Mouse (Mus musculus): ENCODE data around the gene Pfdn5. TPM values are rescaled to one million over a fixed set of nuclear protein-coding genes. Genes with fewer than 3 reads are reported as not detected.

The Pfdn5 gene
- total and polyA plus RNA-seq, 3 experiments: 302 to 7,439 (median 465) TPM

DNA sequence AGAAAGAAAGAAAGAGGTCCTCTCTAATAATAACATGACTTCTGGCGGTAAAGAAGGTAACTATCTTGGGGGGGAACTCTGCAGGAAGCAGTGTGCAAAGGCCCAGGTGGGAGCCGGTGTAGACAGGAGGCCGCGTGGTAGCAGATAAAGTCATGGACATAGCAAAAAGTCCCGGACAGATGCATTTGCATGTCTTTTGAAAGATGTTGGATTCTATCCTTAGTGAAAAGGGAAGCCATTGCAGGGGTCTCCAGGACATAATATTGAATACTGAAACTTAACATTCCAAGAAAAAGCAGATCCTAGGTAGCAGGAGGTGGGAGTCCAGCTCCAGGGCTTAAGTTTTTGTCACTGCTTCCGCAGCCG lies 47.2 kb upstream of the Pfdn5 start:
- Histone ChIP-seq H3K27ac (ENCODE audit: control insufficient read depth, low read depth, low read length) (peak overlapping the region; percentile 31), H3K4me1 (ENCODE audit: control insufficient read depth in 1 of 2, insufficient read depth in 2 of 2, low read length in 2 of 2) (peaks cover 10 to 36% of the 10 kb centered on the region in 2 experiments), H3K9ac (ENCODE audit: control insufficient read depth, low read depth, low read length, poor library complexity, severe bottlenecking) (peak overlapping the region; percentile 75), H3K4me3 (ENCODE audit: control insufficient read depth in 1 of 2, insufficient read depth in 1 of 2, low read depth in 2 of 2, low read length in 2 of 2) (peak overlapping the region; percentile 67 to 91), H3K36me3 (ENCODE audit: control insufficient read depth in 1 of 2, insufficient read depth in 2 of 2, low read length in 2 of 2) (peaks cover 0 to 31% of the 10 kb centered on the region in 2 experiments; a peak in 2 of 4 replicates), H3K79me2 (ENCODE audit: control insufficient read depth, insufficient read depth, low read length, poor library complexity) (peaks cover 24% of the 10 kb centered on the region), H3K27me3 (ENCODE audit: control insufficient read depth in 1 of 2, insufficient read depth in 2 of 2, low read length in 2 of 2) (peaks cover 0 to 2% of the 10 kb centered on the region in 2 experiments; a peak in 1 of 4 replicates), H3K9me3 (replicated peaks; ENCODE audit: insufficient read depth, low read length) (no peaks in the 10 kb centered on the region)
- TF ChIP-seq MEF2A (IDR thresholded peaks at IDR 0.05; ENCODE audit: extremely low read depth, insufficient replicate concordance, low read depth, low read length, poor library complexity, severe bottlenecking): no peak
- TF ChIP-seq MYC (IDR thresholded peaks at IDR 0.05; ENCODE audit: low read depth, low read length): 0 out of 2 replicates have a peak, but pooled peaks have one; percentile 29
- peak; percentile 64 for DNase-seq (ENCODE audit: low read depth, low spot score)

- peak within 1 kb of the TSS; percentile 69 for H3K27ac ChIP-seq (ENCODE audit: control insufficient read depth, low read depth, low read length)
- no peaks in the 10 kb centered on the region for H3K9me3 ChIP-seq (replicated peaks; ENCODE audit: insufficient read depth, low read length)
- DNase-seq (ENCODE audit: low read depth, low spot score): peak; percentile 97
- H3K4me3 ChIP-seq (ENCODE audit: control insufficient read depth in 1 of 2, insufficient read depth in 1 of 2, low read depth in 2 of 2, low read length in 2 of 2): peak within 1 kb of the TSS; percentile 67 to 91
- H3K36me3 ChIP-seq (ENCODE audit: control insufficient read depth in 1 of 2, insufficient read depth in 2 of 2, low read length in 2 of 2): peaks cover 0 to 36% of the 10 kb centered on the region in 2 experiments; a peak in 2 of 4 replicates
- H3K4me1 ChIP-seq (ENCODE audit: control insufficient read depth in 1 of 2, insufficient read depth in 2 of 2, low read length in 2 of 2): peaks cover 12 to 41% of the 10 kb centered on the region in 2 experiments
- H3K9ac ChIP-seq (ENCODE audit: control insufficient read depth, low read depth, low read length, poor library complexity, severe bottlenecking): peak within 1 kb of the TSS; percentile 91
- no peaks in the 10 kb centered on the region for H3K27me3 ChIP-seq (ENCODE audit: control insufficient read depth in 1 of 2, insufficient read depth in 2 of 2, low read length in 2 of 2)
- peaks cover 24% of the 10 kb centered on the region for H3K79me2 ChIP-seq (ENCODE audit: control insufficient read depth, insufficient read depth, low read length, poor library complexity)
- TF ChIP-seq TBP (IDR thresholded peaks at IDR 0.05; ENCODE audit: low read depth, low read length): peak; percentile 81
- TF ChIP-seq ZC3H11A (IDR thresholded peaks at IDR 0.05; ENCODE audit: low read depth, low read length): no peak
- TF ChIP-seq UBTF (IDR thresholded peaks at IDR 0.05; ENCODE audit: borderline replicate concordance, insufficient read depth, low read depth, low read length): 0 out of 2 replicates have a peak, but pooled peaks have one; percentile 31
- TF ChIP-seq MXI1 (IDR thresholded peaks at IDR 0.05; ENCODE audit: low read depth, low read length): peak; percentile 96
- peak; percentile 63; the same call in 1 of the 2 replicates for TF ChIP-seq KAT2A (conservative IDR thresholded peaks at IDR 0.05; ENCODE audit: low read depth, low read length)
- no peak for TF ChIP-seq GATA1 (IDR thresholded peaks at IDR 0.05; ENCODE audit: low read depth, low read length)
- peak; percentile 99 for TF ChIP-seq ELF1 (IDR thresholded peaks at IDR 0.05; ENCODE audit: low read depth, low read length)
- no peak for TF ChIP-seq CHD2 (IDR thresholded peaks at IDR 0.05; ENCODE audit: low read length)
- TF ChIP-seq POLR2AphosphoS2 (IDR thresholded peaks at IDR 0.05; ENCODE audit: low read length): peak; percentile 98
- TF ChIP-seq JUND (IDR thresholded peaks at IDR 0.05; ENCODE audit: low read depth, low read length): no peak
- peak in 2 of 3 experiments; percentile 17 to 47; a peak in 4 of 6 replicates for TF ChIP-seq CTCF (IDR thresholded peaks at IDR 0.05 in 2 of 3, conservative IDR thresholded peaks at IDR 0.05 in 1 of 3; ENCODE audit: control insufficient read depth in 1 of 3, insufficient read depth in 1 of 3, low read depth in 2 of 3, low read length in 3 of 3, poor library complexity in 1 of 3, severe bottlenecking in 1 of 3)
- TF ChIP-seq POLR2A (IDR thresholded peaks at IDR 0.05; ENCODE audit: control insufficient read depth in 1 of 2, insufficient read depth in 1 of 2, low read depth in 1 of 2, low read length in 2 of 2, poor library complexity in 1 of 2): peak; percentile 98 to 99
- TF ChIP-seq ZNF384 (IDR thresholded peaks at IDR 0.05; ENCODE audit: low read depth, low read length): peak; percentile 26
- TF ChIP-seq ZKSCAN1 (IDR thresholded peaks at IDR 0.05; ENCODE audit: low read depth, low read length): no peak
- peak; percentile 99 for TF ChIP-seq NELFE (IDR thresholded peaks at IDR 0.05; ENCODE audit: low read depth, low read length)
- peak; percentile 96 for TF ChIP-seq ZMIZ1 (IDR thresholded peaks at IDR 0.05; ENCODE audit: low read depth, low read length)
- TF ChIP-seq GABPA (IDR thresholded peaks at IDR 0.05; ENCODE audit: low read depth, low read length): no peak
- peak; percentile 72; the same call in 1 of the 2 replicates for TF ChIP-seq RCOR1 (IDR thresholded peaks at IDR 0.05; ENCODE audit: low read depth, low read length)
- peak; percentile 63 for TF ChIP-seq MYC (IDR thresholded peaks at IDR 0.05; ENCODE audit: low read depth, low read length)
- TF ChIP-seq ETS1 (IDR thresholded peaks at IDR 0.05; ENCODE audit: low read depth, low read length): peak; percentile 73
- TF ChIP-seq CHD1 (IDR thresholded peaks at IDR 0.05; ENCODE audit: low read depth, low read length): peak; percentile 62; the same call in 1 of the 2 replicates
- peak; percentile 98 for TF ChIP-seq SIN3A (IDR thresholded peaks at IDR 0.05; ENCODE audit: low read length)
- no peak for TF ChIP-seq TAL1 (IDR thresholded peaks at IDR 0.05; ENCODE audit: low read length)
- peak; percentile 50; the same call in 1 of the 2 replicates for TF ChIP-seq NRF1 (IDR thresholded peaks at IDR 0.05; ENCODE audit: insufficient read depth, low read depth, low read length, poor library complexity, severe bottlenecking)
- TF ChIP-seq POLR2AphosphoS5 (IDR thresholded peaks at IDR 0.05; ENCODE audit: borderline replicate concordance, low read depth, low read length): no peak
- TF ChIP-seq EP300 (IDR thresholded peaks at IDR 0.05; ENCODE audit: low read depth in 1 of 2, low read length in 2 of 2): peak in 1 of 2 experiments; percentile 56; a peak in 3 of 4 replicates
- TF ChIP-seq MAX (IDR thresholded peaks at IDR 0.05; ENCODE audit: low read length): peak; percentile 97
- TF ChIP-seq MEF2A (IDR thresholded peaks at IDR 0.05; ENCODE audit: extremely low read depth, insufficient replicate concordance, low read depth, low read length, poor library complexity, severe bottlenecking): no peak
- no peak for TF ChIP-seq RAD21 (IDR thresholded peaks at IDR 0.05; ENCODE audit: low read depth, low read length)
These were observed 46.7 kb upstream of the Pfdn5 start, which contains the start of gene Mfsd5 for GRCm38 (mm10) chr15:102279092-102279782. Mfsd5 (plus strand) TSS chr15:102279454.

All from MEL (cell line).